Mouse (Mus musculus) lung, postnatal 10 days (tissue): Measurements from ENCODE around the gene Ing5.
A peak's percentile ranks its signal among the peaks of the same experiment; 100 is the strongest.
"Not testable (repeated sequence)": the region's sequence is repeated elsewhere in the genome, so short reads cannot be mapped to it uniquely, and the experiment has no call there.

Source experiments
- DNase-seq: peaks from one replicate; pipeline ENCODE4 v3.0.0; 2021

The Ing5 gene

GRCm38 (mm10) chr1:93803556-93804507, at the start of gene Ing5:
Gene Ing5, plus strand, starts transcription at chr1:93803965.
- DNase-seq, result peak; percentile 100

GRCm38 (mm10) chr1:93754573-93755290, 49.0 kb upstream of the Ing5 start, which contains the start of gene Thap4:
Gene Thap4, minus strand, starts transcription at chr1:93754864.
- DNase-seq, result peak; percentile 93

GRCm38 (mm10) chr1:93755291-93755610, 48.5 kb upstream of the Ing5 start:
- no peak for DNase-seq

- no peak for DNase-seq
These were observed 48.1 kb upstream of the Ing5 start for GRCm38 (mm10) chr1:93755618-93756017.

GRCm38 (mm10) chr1:93756154-93756553, 47.6 kb upstream of the Ing5 start:
- no peak for DNase-seq

- no peak for DNase-seq
These were observed 43.7 kb upstream of the Ing5 start for GRCm38 (mm10) chr1:93760076-93760475.

- DNase-seq, result not testable (repeated sequence)
These were observed 40.2 kb upstream of the Ing5 start for GRCm38 (mm10) chr1:93763531-93763930.

GRCm38 (mm10) chr1:93764871-93765591, 38.7 kb upstream of the Ing5 start:
- DNase-seq, result no peak

- no peak for DNase-seq
These were observed 36.2 kb upstream of the Ing5 start for GRCm38 (mm10) chr1:93767600-93767999.

- DNase-seq, result peak; percentile 74
These were observed 33.9 kb upstream of the Ing5 start for GRCm38 (mm10) chr1:93769901-93770300.

- DNase-seq, result no peak
These were observed 27.1 kb upstream of the Ing5 start for GRCm38 (mm10) chr1:93776686-93777085.

GRCm38 (mm10) chr1:93786912-93787311, 16.9 kb upstream of the Ing5 start:
- no peak for DNase-seq

- no peak for DNase-seq
These were observed 9.2 kb upstream of the Ing5 start for GRCm38 (mm10) chr1:93794526-93794925.

GRCm38 (mm10) chr1:93795886-93796285, 7.9 kb upstream of the Ing5 start:
- DNase-seq, result no peak

- no peak for DNase-seq
These were observed 2.9 kb upstream of the Ing5 start for GRCm38 (mm10) chr1:93800670-93801503.

- DNase-seq, result peak; percentile 96
These were observed 2.0 kb upstream of the Ing5 start, which contains the start of gene Dtymk for GRCm38 (mm10) chr1:93801741-93802238. Gene Dtymk, minus strand, starts transcription at chr1:93801934.

- DNase-seq, result no peak
These were observed 994 bp upstream of the Ing5 start for GRCm38 (mm10) chr1:93802771-93803170.

- no peak for DNase-seq
These were observed 1.1 kb downstream of the Ing5 start for GRCm38 (mm10) chr1:93804818-93805217.

GRCm38 (mm10) chr1:93805221-93805951, 1.6 kb downstream of the Ing5 start:
- DNase-seq, result no peak

- no peak for DNase-seq
These were observed 5.1 kb downstream of the Ing5 start for GRCm38 (mm10) chr1:93808871-93809270.

GRCm38 (mm10) chr1:93810011-93810410, 6.2 kb downstream of the Ing5 start:
- no peak for DNase-seq
